In the genomic region with DNA sequence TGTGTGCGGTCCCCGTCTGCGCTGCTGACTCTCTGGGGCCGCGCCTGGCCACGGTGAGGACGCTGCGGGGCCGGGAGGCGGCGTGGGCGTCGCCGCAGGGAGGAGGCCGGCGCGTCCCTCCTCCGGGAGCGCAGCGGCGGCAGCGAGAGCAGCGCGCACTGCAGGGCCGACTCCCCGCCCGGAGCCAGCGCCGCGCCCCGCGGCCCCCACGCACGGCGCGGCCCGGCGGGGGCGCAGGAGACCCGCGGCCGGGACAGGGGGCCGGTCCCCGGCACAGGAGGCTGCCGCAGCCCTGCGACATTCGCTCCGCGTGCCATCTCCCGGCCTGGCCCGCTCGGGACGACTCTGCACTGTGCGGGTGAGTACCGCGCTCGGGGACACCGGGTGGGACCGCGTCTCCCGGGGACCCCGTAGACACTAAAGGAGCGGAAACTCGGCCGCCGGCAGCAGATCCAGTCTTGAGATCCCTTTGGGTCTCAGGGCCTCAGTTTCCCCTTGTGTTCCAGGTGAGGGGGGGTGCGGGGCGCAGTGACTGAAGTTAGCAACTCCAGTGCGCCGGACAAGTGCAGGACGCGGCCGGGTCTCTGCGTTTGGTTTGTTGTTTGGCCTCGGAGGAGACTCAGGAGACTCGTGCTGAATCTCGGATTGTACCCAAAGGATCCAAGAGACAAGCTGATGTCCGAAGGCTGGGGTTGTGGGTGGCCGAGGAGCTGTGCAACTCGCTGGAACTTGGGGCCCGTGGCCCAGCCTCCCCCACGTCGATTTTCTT, we compare ENCODE assay signal across 8 mouse cellular contexts. TPM values are rescaled to one million over a fixed set of nuclear protein-coding genes. Genes with fewer than 3 reads are reported as not detected.
A peak's percentile ranks its signal among the peaks of the same experiment; 100 is the strongest.
DNase-seq lines count a peak whose midpoint lies in the region; ATAC-seq and TF ChIP-seq lines count a peak whose summit lies in the region.

A gene (plus strand): TSS at position 126 of the 769 bp plus-strand sequence.

- no peak for DNase-seq in liver, embryonic 11.5 days (ENCODE audit: low spot score)
- DNase-seq in liver, postnatal 0 days: no peak
- DNase-seq in midbrain, embryonic 11.5 days (ENCODE audit: low spot score, missing footprints): no peak
- DNase-seq in spleen, postnatal 10 days (ENCODE audit: low spot score in 2 of 2): no peak
- DNase-seq in left cerebral cortex, adult 9 months (ENCODE audit: low spot score in 2 of 2): no peak
- DNase-seq in ovary, postnatal 14 days (ENCODE audit: low spot score): no peak

- H3K36me3 ChIP-seq in liver, embryonic 11.5 days (ENCODE audit: control insufficient read depth, insufficient read depth, low read length): no peaks in the 10 kb centered on the region
- no peaks in the 10 kb centered on the region for H3K36me3 ChIP-seq in liver, postnatal 0 days (replicated peaks; ENCODE audit: insufficient read depth, low read length)
- H3K36me3 ChIP-seq in embryonic facial prominence, embryonic 12.5 days: no peaks in the 10 kb centered on the region
- H3K36me3 ChIP-seq in midbrain, embryonic 11.5 days (ENCODE audit: control insufficient read depth, insufficient read depth, low read length): no peaks in the 10 kb centered on the region

- 1% methylated on average over 74 of the region's 83 CpGs for WGBS in liver, embryonic 11.5 days
- under 1% methylated on average over 68 of the region's 83 CpGs for WGBS in liver, postnatal 0 days (ENCODE audit: insufficient replicate concordance)
- WGBS in embryonic facial prominence, embryonic 12.5 days: under 1% methylated on average over 59 of the region's 83 CpGs
- WGBS in midbrain, embryonic 11.5 days: under 1% methylated on average over 51 of the region's 83 CpGs

- TF ChIP-seq EP300 in liver, postnatal 0 days (IDR thresholded peaks at IDR 0.05; ENCODE audit: low read depth): no peak

- ATAC-seq in liver, embryonic 11.5 days (replicated peaks; ENCODE audit: low FRiP score): no peak
- ATAC-seq in liver, postnatal 0 days: no peak
- 0 out of 2 replicates have a peak, but pooled peaks have one; percentile 7 for ATAC-seq in embryonic facial prominence, embryonic 12.5 days (ENCODE audit: insufficient number of reproducible peaks, insufficient read depth, low FRiP score, low TSS enrichment)
- ATAC-seq in hematopoietic stem cell, adult 5-6 weeks (replicated peaks in 1 of 2; ENCODE audit: insufficient read depth in 1 of 2, low FRiP score in 2 of 2, low TSS enrichment in 1 of 2, low read depth in 1 of 2, poor library complexity in 2 of 2, severe bottlenecking in 2 of 2): 0 out of 4 replicates have a peak, but pooled peaks of 1 of the 2 experiments have one; percentile 12
- peak; percentile 77 for ATAC-seq in midbrain, embryonic 11.5 days (ENCODE audit: low FRiP score)

- H3K4me3 ChIP-seq in liver, embryonic 11.5 days (ENCODE audit: low read depth, low read length): peak within 1 kb of the TSS; percentile 44
- H3K4me3 ChIP-seq in liver, postnatal 0 days (ENCODE audit: low read depth, low read length): no peak within 1 kb of the TSS
- peak within 1 kb of the TSS; percentile 79 for H3K4me3 ChIP-seq in embryonic facial prominence, embryonic 12.5 days
- peak within 1 kb of the TSS; percentile 56 for H3K4me3 ChIP-seq in midbrain, embryonic 11.5 days (ENCODE audit: low read depth, low read length)

- H3K4me1 ChIP-seq in liver, embryonic 11.5 days (replicated peaks; ENCODE audit: control insufficient read depth, insufficient read depth, low read length): no peaks in the 10 kb centered on the region
- no peaks in the 10 kb centered on the region; the same call in 1 of the 2 replicates for H3K4me1 ChIP-seq in liver, postnatal 0 days (ENCODE audit: insufficient read depth)
- H3K4me1 ChIP-seq in embryonic facial prominence, embryonic 12.5 days: peaks cover 26% of the 10 kb centered on the region
- H3K4me1 ChIP-seq in midbrain, embryonic 11.5 days (ENCODE audit: control insufficient read depth, insufficient read depth, low read length): peaks cover 17% of the 10 kb centered on the region

- H3K27ac ChIP-seq in liver, embryonic 11.5 days (ENCODE audit: low read depth, low read length): no peak within 1 kb of the TSS
- no peak within 1 kb of the TSS for H3K27ac ChIP-seq in liver, postnatal 0 days (ENCODE audit: low read depth)
- peak within 1 kb of the TSS; percentile 87 for H3K27ac ChIP-seq in embryonic facial prominence, embryonic 12.5 days
- no peak within 1 kb of the TSS for H3K27ac ChIP-seq in midbrain, embryonic 11.5 days (ENCODE audit: low read depth, low read length)

- H3K4me2 ChIP-seq in liver, embryonic 11.5 days: peak within 1 kb of the TSS; percentile 67
- H3K4me2 ChIP-seq in liver, postnatal 0 days (ENCODE audit: low read depth, low read length): no peak within 1 kb of the TSS
- peak within 1 kb of the TSS; percentile 95 for H3K4me2 ChIP-seq in embryonic facial prominence, embryonic 12.5 days (replicated peaks)
- H3K4me2 ChIP-seq in midbrain, embryonic 11.5 days: peak within 1 kb of the TSS; percentile 99

- TF ChIP-seq CTCF in liver, postnatal 0 days (IDR thresholded peaks at IDR 0.05; ENCODE audit: low read depth): no peak

- H3K27me3 ChIP-seq in liver, embryonic 11.5 days (replicated peaks; ENCODE audit: control insufficient read depth, insufficient read depth, low read length): peaks cover 54% of the 10 kb centered on the region
- peaks cover 45% of the 10 kb centered on the region for H3K27me3 ChIP-seq in liver, postnatal 0 days (ENCODE audit: insufficient read depth, low read length)
- peaks cover 18% of the 10 kb centered on the region for H3K27me3 ChIP-seq in embryonic facial prominence, embryonic 12.5 days
- peaks cover 27% of the 10 kb centered on the region for H3K27me3 ChIP-seq in midbrain, embryonic 11.5 days (ENCODE audit: control insufficient read depth, insufficient read depth, low read length)

- H3K9me3 ChIP-seq in liver, embryonic 11.5 days (ENCODE audit: control insufficient read depth, low read length): no peaks in the 10 kb centered on the region
- no peaks in the 10 kb centered on the region for H3K9me3 ChIP-seq in liver, postnatal 0 days (ENCODE audit: low read length)
- H3K9me3 ChIP-seq in embryonic facial prominence, embryonic 12.5 days: no peaks in the 10 kb centered on the region
- no peaks in the 10 kb centered on the region for H3K9me3 ChIP-seq in midbrain, embryonic 11.5 days (ENCODE audit: control insufficient read depth, low read length)

- no peak within 1 kb of the TSS for H3K9ac ChIP-seq in liver, embryonic 11.5 days (ENCODE audit: low read depth, low read length)
- H3K9ac ChIP-seq in liver, postnatal 0 days (replicated peaks): no peak within 1 kb of the TSS
- peak within 1 kb of the TSS; percentile 80 for H3K9ac ChIP-seq in embryonic facial prominence, embryonic 12.5 days
- H3K9ac ChIP-seq in midbrain, embryonic 11.5 days (ENCODE audit: low read length): peak within 1 kb of the TSS; percentile 63

RNA-seq across cellular contexts. Expression of the gene that starts here (rescaled TPM):
- 0.66 and 1.2 TPM in 2 replicates for polyA plus RNA-seq in liver, embryonic 11.5 days (2014; fragmentation: Nextera tagmentation; extraction: Ambion mirVana)
- polyA plus RNA-seq in liver, postnatal 0 days (2015; fragmentation: Nextera tagmentation; extraction: Ambion mirVana): 0.20 and 0.25 TPM in 2 replicates
- 22.5 and 23.5 TPM in 2 replicates for polyA plus RNA-seq in embryonic facial prominence, embryonic 12.5 days (2016; fragmentation: Nextera tagmentation; extraction: Ambion mirVana)
- total RNA-seq in hematopoietic stem cell, adult 5-6 weeks (2017): 32.9 and 38.1 TPM in 2 replicates
- polyA plus RNA-seq in midbrain, embryonic 11.5 days (2014; fragmentation: Nextera tagmentation; extraction: Ambion mirVana): 6.9 and 8.3 TPM in 2 replicates

Comparison
In these comparisons a context has a peak if more than half of its experiments do, and no peak if none do; other contexts are left out.
1. ATAC-seq: peak in embryonic facial prominence, embryonic 12.5 days (single experiment) and midbrain, embryonic 11.5 days (single experiment); none in liver, embryonic 11.5 days (single experiment) and liver, postnatal 0 days (single experiment).
2. H3K9ac ChIP-seq: peak in embryonic facial prominence, embryonic 12.5 days (single experiment) and midbrain, embryonic 11.5 days (single experiment); none in liver, embryonic 11.5 days (single experiment) and liver, postnatal 0 days (single experiment).